Mouse (Mus musculus) left cerebral cortex, adult 11 months (tissue): ENCODE measurements around the gene Ehbp1.

Experiments
- DNase-seq: peaks from one replicate; pipeline ENCODE4 v3.0.0; 2022; ENCODE audit warnings: low spot score

The Ehbp1 gene

DNA sequence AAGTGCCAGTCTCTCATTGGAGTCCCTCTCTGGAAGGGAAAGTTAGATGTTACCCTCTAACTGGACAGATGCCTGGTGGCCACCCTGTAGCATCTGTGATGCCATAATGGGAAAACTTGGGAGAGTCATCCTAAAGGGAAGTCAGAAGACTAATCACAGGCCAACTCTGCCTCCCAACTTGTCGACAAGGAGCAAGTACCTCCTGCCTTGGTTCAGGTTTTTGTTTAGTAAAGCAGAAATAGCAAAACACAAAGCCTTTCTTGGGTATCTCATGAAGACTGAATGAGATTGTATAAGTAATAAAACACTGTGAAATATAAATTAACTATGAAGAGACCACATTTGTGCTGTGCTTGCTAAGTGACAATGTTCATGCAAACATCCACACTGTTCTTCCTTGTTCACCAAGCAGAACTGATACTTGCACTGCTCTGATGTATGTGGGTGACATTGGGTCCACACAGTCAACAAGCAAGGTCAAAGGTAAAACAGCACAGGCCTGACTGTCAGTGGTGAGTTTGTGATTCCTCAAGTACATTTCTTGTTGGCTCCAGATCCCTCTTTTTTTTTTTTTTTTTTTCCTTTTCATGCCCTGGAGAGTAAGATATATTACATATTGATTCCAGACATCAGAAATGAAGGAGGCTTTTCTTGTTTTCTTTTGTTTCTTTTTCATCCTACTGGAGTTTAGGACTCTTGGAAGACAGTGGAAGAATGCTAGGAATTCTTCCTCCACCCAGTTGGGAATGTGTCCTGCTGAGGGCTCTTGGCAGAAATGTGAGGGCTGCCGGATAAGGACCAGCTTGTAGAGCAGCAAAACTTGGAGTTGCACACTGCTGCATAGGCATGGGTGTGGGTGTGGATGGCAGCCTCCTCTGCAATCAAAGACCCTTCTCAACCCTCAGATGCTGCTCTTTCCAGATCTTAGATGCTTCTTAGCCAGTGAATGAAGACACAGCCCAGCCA, at the start of gene Ehbp1:
Gene Ehbp1 (minus strand): TSS at position 51 of the 966 bp plus-strand sequence.
- no peak for DNase-seq

DNA sequence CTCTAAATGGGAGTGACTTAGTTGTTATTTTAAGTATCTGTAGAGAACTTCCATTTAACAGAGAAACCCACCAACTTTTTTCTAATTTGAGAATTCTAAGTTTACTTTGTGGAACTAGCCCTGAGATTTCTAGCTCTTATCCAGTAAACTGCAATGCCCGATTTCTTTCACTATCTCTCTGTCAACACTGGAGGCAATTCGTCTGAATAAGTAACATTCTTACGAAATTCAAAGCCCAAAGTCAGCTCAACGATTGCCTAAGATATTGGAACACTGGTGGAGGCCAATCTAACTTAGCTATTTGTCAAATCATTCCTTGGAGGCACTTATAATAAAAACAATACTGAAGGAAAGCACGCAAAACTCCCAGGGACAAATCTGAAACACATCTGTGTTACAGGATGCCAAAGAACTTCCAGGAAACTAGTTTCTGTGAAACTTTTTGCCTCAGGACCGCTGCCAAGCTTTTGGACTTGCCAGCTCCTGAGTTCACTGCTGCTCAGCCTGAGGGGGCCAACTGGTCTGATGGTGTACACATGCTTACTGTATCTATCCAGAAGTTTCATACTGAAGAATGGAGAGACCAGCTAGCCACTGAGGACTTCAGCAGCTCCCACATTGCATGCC, 45.5 kb upstream of the Ehbp1 start:
- no peak for DNase-seq

DNA sequence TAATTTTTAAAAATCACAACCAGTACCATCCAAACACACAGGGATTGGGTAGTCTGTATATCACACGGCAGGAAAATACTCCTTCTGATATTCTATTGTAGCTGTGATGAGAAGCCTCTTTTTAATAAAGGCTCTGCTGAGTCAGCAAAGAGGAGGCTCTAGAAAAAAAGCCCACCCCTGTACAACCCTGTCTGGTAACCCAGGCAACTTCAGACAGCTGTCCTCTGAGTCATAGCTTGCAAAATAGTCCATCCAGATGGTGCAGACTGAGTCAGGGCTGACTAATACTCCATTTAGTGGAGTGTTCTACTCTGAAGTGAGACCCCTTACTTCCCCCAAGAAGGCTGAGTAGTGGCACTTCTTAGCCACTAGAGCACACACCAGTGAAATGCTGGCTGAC, 41.4 kb upstream of the Ehbp1 start:
- DNase-seq: no peak

DNA sequence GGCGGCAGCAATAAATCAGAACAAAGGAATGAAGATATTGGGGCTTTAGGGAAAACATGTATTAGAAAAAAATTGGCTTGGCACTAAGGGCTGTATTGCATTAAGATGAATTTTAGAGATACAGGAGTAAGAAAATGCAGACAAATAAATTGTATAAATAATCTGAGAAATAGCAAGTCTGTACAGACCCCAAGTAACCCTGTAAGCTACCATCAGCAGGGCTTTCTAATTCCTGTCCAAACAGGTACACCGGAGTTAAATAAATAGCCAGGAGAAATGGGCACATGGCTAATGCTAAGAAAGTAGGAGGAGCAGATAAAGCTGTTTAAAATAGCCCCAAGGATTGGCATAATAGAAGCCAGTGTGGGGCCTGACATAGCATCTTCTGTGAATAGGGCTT, 32.7 kb upstream of the Ehbp1 start:
- no peak for DNase-seq

DNA sequence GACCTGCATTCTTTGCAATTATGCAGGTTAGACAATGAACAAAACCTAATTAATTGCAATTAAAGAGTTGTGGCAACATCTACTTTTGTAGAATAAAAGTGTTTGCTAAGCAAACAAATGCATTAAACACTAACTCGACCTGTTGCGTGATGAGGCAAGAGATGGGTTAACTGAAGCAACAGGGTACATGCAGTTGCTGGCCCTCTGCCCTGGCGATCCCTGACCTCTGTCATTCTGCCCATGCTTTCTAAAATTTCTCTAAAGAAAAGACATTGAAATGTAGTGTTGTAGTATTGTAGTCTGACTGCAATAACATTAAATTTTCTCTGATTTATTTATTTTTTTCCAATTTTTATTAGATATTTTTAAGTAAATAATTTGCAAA, 31.2 kb upstream of the Ehbp1 start:
- DNase-seq: no peak

DNA sequence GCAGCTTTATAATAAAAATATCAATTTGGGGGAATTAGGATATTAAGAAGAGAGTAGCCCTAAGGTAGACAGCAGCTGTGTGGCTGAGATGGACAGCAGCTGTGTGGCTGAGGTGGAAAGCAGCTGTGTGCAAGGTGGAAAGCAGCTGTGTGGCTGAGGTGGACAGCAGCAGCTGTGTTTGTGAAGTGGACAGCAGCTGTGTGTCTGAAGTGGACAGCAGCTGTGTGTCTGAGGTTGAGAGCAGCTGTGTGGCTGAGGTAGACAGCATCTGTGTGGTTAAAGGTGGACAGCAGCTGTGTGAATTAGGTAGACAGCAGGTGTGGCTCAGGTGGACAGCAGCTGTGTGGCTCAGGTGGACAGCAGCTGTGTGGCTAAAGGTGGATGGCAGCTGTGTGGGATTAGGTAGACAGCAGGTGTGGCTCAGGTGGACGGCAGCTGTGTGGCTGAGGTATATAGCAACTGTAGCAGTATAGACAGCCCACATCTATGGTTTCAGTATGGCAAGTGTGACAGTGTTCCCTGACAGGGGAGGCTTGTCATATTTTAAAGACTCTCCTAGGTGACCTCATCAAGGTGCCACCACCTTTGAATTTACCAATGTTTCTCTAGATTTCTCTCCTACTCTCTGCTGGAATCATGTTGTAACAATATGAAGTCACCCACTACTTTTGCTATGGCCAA, 30.7 kb upstream of the Ehbp1 start:
- no peak for DNase-seq

DNA sequence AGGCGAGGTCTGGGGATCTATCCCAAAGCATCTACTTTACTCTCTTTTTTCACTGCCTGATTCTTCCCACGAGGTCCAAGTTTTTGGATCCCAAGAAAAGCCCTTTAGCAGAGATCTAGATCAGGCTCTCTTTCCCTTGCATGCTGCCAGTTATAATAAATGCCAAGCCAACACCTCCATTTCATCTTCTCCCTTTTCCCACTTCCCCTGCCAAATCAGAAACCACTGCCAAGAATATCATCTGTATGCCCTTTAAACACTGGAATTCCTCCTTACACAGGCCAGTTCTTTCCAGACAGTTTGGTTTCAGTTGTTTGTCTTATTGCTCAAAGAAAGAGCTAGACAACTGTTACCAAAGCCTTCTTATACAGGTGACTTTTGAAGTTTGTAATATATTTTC, 27.7 kb upstream of the Ehbp1 start:
- DNase-seq: no peak

DNA sequence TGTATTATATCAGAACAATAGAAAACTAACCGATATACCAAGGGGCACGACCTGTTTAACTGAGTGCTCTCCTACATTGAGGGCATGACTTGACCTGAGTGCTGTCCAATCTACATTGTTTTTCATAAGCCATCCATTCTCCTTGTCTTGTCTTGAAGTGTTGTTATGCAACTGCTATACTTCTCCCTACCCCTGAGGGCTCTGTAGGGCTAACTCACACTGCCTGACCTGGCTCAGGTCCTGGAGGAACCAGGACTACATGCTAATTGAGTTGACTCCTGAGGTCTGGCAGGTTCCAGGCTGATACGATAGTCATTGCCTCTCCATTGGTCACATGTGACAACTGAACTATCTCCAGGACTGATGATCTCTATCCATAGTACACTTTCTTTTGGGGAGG, 26.5 kb upstream of the Ehbp1 start:
- DNase-seq: no peak

DNA sequence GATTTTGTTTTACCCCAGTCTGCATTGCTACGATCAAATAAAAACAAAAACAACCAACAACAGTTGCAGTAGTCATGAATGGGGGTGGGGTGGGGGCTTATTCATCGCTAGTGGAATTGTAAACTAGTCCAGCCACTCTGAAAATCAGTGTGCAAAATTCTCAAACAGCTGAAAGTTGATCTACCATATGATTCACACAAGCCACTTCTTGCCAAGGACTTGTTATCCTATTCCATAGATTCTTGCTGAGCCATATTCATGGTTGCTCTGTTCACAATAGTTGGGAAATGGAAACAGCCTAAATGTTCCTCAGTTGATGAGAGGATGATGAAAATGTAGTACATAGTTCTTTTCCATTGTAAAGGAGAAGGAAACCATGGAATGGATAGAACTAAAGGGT, 24.4 kb upstream of the Ehbp1 start:
- DNase-seq: no peak

DNA sequence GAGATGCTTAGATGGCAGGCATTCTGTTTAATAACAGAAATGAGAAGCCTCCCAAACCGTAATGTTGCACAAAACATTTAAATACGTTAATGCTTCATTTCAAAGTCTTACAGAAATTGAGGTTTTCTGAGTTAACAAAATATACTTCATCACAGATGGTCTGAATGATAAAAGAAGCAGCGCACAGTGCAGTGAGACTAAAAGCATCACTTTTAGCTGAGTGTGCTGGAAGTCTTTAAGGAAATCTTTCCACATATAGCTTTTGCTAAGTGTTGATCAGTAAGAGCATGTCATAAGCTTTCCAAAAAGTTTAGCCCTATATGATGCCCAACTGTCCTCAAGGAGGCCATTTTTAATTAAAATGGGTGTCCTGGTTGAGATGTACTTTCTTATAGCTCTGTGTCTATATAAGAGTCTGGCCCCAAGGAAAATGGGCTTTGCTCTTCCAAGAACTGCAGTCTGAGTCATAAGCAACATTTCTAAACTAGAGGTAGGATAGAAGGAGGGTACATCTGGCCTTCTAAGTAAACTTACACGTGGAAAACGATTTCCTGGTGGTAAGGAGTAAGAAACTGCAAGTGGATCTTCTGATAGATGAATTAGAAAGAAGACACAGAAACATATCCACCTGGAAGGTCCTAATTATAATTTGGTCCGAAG, 12.0 kb upstream of the Ehbp1 start:
- no peak for DNase-seq

DNA sequence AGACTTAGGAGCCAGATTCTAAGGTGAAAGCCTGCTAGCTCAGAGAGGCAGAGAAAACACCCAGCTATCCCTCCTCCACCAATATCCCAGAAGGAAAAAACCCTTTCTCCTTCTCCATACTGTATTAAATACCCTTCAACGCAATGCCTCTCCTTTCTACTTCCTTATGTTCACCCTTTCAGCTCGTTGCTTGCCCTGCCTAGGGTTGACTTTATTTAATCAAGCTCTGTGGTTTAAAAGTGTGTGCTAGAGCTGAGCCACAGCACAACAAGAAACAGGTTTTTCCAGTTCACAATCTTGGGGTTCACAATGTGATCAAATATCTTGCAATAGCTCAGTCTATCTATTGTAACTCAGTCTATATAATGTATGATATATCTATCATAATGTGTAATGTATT, 7.9 kb upstream of the Ehbp1 start:
- DNase-seq: no peak

DNA sequence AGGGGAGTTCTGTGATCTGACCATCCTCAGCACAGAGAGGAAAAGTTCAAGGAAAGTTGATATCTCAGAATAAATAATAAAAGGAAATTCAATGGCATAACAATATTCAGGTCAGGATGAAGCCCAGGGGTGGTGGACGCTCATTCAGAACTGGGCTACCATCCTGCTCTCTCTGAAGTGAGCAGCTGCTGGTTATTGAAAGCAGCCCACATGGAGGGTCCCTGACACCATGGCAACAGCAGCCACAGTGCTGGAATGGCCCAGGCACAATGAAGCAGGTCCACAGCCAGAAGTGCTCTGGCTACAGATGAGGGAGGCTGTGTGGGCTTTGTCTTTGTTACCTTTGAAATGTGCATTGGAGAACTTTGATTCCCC, 6.4 kb upstream of the Ehbp1 start:
- no peak for DNase-seq

DNA sequence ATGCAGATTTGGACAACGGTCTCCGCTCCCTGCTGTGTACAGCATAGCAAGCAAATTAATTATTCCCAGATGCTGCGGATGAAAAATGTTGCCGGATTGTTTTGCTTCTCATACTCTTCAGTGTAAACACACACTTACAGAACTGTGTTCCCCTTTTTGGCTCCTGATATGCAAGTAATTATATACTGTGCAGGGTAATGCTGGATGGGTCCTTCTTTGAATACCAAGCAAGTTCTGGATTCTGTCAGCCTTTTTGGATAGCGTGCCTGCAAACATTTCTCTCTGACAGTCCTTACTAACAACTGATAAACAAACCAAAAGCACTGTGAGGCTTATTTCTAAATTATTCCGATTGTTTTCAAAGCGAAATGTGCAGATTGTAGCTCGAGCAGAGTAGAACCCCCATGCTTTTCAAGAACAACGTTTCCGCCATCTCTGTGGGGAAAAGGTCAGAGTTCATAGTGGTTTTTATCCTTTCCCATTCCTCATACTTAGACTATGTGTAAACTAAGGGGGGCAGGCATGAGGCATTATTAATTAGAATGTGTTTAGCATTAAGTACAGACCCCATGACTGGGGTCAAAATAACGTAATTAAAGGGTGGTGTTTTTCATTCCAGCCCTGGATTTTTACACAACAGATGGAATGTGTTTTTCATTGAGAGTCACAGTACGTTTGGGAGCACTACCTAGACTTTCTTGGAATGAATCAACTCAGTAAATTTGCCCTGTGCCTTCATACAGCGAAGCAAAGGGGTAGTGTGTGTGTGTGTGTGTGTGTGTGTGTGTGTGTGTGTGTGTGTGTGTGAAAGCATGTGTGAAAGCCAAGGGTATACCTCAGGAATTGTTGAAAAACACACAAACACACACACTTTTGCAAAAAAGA, 5.8 kb upstream of the Ehbp1 start:
- no peak for DNase-seq

DNA sequence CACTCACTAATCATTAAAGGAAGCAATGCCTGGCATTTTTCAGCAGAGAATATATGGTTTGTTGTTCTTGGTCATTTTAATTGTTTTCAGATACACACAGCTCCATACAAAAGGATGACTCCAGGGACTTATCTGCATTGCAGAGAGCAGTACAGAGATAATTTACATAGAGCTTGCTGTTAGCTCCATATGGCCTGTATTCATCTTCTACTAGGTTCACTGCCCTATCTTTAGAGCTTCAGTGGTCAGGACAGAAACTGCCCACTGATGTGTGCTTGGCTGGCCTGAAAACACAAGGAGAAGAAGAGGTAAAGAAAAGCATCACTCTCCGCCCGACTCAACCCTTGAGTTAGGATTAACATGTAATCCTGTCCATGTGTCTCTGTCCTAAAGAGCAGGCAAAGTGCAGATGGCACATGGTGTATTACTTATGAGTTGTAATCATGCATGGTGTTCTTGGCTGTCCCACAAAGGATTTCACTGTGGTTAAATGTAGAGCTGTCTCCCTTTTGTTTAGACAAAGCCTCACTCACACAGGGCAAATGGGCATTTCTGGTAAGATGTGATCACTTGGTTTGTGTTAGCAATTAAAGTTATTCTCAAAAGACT, 14.7 kb downstream of the Ehbp1 start:
- no peak for DNase-seq

DNA sequence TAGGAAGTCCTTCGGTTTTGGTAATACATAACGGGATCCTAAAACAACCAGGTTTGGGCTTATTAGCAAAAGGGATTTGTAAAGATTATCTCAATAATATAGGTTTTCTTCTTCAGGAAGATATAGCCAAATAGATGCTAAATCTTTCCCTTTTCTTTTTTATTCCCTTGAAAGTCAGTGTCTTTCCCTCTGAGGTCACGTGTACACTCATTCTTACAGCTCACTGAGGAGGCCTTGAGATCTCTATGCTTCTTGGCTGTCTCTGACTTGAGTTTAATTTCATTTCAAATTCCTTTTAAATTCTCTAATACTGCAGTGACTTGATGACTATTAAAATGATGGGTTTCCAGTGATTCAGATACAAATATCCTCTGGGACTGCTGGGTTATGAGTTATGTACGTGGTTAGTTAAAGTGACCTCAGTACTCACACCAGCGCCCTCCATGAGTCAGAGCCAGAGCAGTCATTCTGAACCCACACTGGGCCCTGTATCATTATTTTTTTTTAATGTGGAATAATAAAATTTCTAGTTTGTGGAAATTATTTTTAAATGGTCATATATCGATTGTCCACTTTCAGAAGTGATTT, 24.2 kb downstream of the Ehbp1 start:
- DNase-seq: no peak

DNA sequence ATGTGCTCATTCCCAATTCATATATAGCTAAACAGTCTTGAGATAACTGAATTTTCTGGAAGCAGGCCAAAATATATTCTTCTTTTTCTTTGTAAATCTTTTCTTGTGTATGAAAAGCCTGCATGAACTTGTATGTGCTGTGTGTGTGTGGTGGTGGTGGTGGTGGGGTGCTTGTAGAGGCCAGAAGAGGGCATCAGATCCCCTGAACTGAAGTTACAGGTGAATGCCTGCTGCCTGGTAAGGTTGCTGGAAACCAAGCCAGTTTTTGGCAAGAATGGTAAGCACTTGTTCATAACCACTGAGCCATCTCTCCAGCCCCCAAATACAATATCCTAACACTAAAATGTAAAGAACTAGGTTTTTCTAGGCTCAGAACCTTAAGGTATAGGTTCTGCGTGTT, 26.3 kb downstream of the Ehbp1 start:
- no peak for DNase-seq

DNA sequence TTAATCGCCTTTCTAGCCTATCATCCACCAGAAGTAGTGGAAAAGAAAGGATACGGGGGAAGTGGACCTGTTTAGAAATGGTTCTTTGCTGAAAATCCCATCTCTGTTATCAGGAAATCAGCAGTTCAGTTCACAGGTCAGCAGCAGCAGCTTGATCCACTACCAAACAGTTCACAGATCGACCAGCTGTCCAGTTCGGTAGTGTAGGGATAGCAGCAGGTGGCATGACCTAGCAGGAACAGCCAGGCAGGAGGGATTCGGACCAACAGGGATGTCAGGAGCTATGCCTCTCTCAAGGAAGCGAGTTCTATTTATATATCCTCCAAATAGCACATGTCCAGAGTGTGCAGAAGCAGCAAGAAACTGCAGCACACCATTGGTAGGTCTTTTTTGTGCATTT, 40.9 kb downstream of the Ehbp1 start:
- no peak for DNase-seq

DNA sequence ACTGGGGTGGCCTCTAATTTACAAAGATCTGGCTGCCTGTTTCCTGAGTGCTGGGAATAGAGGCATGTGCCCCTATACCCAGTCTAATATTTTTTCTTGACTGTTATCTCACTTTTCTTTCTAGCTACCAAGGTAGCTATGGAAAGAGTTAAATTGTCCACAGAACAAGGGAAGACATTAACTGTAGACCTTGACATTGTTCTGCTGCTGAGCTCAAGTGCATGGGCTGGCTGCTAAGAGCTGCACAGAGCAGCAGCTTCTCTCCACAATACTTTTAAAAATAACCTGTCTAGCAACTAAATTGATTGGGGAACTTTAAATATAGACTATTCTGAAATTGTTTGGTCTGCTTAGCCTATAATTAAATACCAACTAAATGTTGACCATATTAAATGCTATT, 52.9 kb downstream of the Ehbp1 start:
- no peak for DNase-seq

DNA sequence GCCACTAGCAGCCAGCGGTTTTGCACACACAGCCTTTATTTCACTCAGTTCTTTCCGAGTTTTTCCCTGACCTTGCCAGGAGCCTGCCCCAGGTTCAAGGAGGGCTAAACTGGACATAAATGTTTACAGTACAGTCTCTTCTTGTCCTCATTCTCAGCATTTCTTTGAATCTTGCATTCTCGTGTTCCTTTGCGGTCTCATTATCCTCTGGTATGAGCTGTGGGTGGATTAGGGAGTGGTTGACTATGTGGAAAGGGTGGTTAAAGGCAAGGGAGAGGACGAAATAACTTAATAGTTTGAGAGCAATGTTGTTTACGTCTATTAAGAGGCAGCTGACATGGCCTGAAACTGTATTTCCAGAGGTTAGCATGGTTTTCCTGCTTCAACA, 54.6 kb downstream of the Ehbp1 start:
- no peak for DNase-seq

DNA sequence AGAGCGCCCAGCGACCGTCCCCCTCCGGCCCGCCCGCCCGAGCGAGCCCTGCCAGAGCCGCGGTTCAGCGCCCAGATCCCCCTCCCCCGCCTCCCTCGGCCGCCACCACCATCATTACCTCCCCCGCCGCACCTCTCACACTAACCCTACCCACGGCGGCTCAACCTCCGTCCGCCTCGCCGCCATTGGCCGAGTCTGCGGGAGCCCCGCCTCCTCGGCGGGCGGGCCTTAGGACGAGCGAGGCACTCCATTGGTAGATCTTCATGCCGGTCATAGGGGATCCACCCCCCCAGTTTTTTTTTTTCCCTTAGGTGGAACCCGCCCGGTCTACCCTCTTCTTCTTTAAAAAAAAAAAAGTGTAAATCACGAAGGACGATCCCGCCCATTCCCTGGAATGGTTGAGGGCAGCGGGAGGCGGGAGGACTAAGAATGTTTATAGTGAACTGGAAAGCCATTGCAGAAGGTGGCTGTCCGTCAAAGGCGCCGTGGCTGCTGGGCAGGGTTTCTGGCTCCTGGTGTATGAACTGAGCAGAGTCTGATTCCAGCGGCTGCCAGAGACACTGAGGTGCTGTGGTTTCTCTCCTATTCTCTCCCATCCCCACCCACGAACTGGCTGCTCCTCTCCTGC, 55.1 kb downstream of the Ehbp1 start:
- DNase-seq: peak; percentile 92
